Mouse (Mus musculus): ENCODE results near the gene Ctnnbip1. TPM values are rescaled to one million over a fixed set of nuclear protein-coding genes. Genes with fewer than 3 reads are reported as not detected.
A peak's percentile ranks its signal among the peaks of the same experiment; 100 is the strongest.

Gene Ctnnbip1
- polyA plus RNA-seq, 1 experiment from 2014 or later: 56.2 TPM

DNA sequence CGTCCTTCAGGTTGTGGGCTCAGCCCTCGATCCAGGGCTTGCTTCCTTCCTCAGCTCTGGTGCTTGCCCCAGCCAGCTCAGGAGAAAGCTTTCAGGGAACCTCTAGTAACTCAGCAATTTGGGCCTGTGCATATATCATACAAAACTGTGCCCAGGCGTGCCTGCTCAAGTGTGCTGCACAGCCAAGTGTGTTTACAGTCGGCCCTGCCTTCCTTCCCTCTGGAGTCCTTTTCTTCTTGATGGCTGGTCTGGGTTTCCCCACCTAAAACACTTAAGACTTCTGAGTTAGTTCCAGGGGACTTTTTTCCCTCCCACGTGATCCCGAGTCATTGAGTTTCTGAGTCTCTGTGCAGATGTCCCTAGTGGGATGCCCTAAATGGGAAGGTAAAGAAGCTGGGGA, 29.5 kb downstream of the Ctnnbip1 start:
- no peak overlapping the region for H3K4me3 ChIP-seq (replicated peaks; ENCODE audit: low read length)
- peak overlapping the region; percentile 50 for H3K27ac ChIP-seq (ENCODE audit: low read length)
- 0 out of 2 replicates have a peak, but pooled peaks cover 3% of the 10 kb centered on the region for H3K36me3 ChIP-seq (ENCODE audit: control insufficient read depth, insufficient read depth, low read length)
- no peak overlapping the region for H3K9ac ChIP-seq (ENCODE audit: low read length)
- no peaks in the 10 kb centered on the region for H3K27me3 ChIP-seq (ENCODE audit: control insufficient read depth, insufficient read depth, low read length)
- no peak for ATAC-seq (ENCODE audit: insufficient read depth, low FRiP score)
- H3K9me3 ChIP-seq (replicated peaks; ENCODE audit: control insufficient read depth, low read length): no peaks in the 10 kb centered on the region
- 76% methylated on average over 6 of the region's 6 CpGs for WGBS
- no peak overlapping the region for H3K4me2 ChIP-seq (ENCODE audit: low read depth, low read length)
- 0 out of 2 replicates have a peak, but pooled peaks cover 3% of the 10 kb centered on the region for H3K4me1 ChIP-seq (ENCODE audit: control insufficient read depth, insufficient read depth, low read length)

DNA sequence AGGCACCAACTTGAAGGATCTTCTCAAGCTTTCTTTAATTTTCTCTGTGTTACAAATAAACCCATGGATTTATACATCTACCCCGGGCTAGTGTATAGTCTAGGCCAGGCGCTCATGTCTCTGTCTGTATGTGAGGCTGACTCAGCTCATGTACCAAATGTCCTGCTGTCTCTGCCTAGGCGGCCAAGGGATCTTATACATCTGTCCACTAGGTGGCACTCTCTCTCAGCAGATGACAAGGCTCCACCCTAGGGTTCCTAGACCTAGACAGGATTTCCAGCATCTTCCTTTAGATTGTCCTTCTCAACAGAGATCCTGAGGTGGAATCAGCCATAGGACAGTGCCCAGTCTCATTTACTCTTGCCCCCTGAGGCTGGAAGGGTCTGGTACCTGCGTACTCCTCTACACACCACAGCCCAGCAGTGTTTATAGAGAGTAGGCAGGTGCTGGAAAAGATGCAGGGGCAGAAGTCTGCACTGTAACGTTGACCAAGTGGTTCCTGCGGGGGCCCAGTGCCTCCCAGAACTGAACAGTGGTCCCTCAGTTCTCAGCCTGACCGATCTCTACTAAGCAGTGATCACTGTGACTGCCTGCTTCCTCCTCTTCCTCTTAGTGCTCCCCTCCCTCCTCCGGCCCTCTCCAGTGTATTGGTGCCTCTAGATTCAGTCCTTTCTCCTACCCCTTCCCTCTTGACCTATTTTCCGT, 31.3 kb downstream of the Ctnnbip1 start:
- Histone ChIP-seq H3K4me1 (ENCODE audit: control insufficient read depth, insufficient read depth, low read length) (0 out of 2 replicates have a peak, but pooled peaks cover 3% of the 10 kb centered on the region), H3K27ac (ENCODE audit: low read length) (no peak overlapping the region), H3K4me2 (ENCODE audit: low read depth, low read length) (no peak overlapping the region), H3K27me3 (ENCODE audit: control insufficient read depth, insufficient read depth, low read length) (no peaks in the 10 kb centered on the region), H3K4me3 (replicated peaks; ENCODE audit: low read length) (no peak overlapping the region), H3K9ac (ENCODE audit: low read length) (no peak overlapping the region), H3K36me3 (ENCODE audit: control insufficient read depth, insufficient read depth, low read length) (0 out of 2 replicates have a peak, but pooled peaks cover 3% of the 10 kb centered on the region), H3K9me3 (replicated peaks; ENCODE audit: control insufficient read depth, low read length) (no peaks in the 10 kb centered on the region)
- peak; percentile 71; the same call in 1 of the 2 replicates for ATAC-seq (ENCODE audit: insufficient read depth, low FRiP score)
- WGBS: 55% methylated on average over 9 of the region's 9 CpGs

- no peaks in the 10 kb centered on the region for H3K4me1 ChIP-seq (ENCODE audit: control insufficient read depth, insufficient read depth, low read length)
- no peak overlapping the region for H3K4me2 ChIP-seq (ENCODE audit: low read depth, low read length)
- no peak overlapping the region for H3K9ac ChIP-seq (ENCODE audit: low read length)
- no peak overlapping the region for H3K27ac ChIP-seq (ENCODE audit: low read length)
- H3K9me3 ChIP-seq (replicated peaks; ENCODE audit: control insufficient read depth, low read length): no peaks in the 10 kb centered on the region
- ATAC-seq (ENCODE audit: insufficient read depth, low FRiP score): no peak
- H3K27me3 ChIP-seq (ENCODE audit: control insufficient read depth, insufficient read depth, low read length): no peaks in the 10 kb centered on the region
- 76% methylated on average over 5 of the region's 5 CpGs for WGBS
- 0 out of 2 replicates have a peak, but pooled peaks cover under 1% of the 10 kb centered on the region for H3K36me3 ChIP-seq (ENCODE audit: control insufficient read depth, insufficient read depth, low read length)
- no peak overlapping the region for H3K4me3 ChIP-seq (replicated peaks; ENCODE audit: low read length)
Measured at GRCm38 (mm10) chr4:149550866-149551265, 32.8 kb downstream of the Ctnnbip1 start.

GRCm38 (mm10) chr4:149551696-149552095, 33.7 kb downstream of the Ctnnbip1 start:
- no peak overlapping the region for H3K27ac ChIP-seq (ENCODE audit: low read length)
- H3K4me1 ChIP-seq (ENCODE audit: control insufficient read depth, insufficient read depth, low read length): no peaks in the 10 kb centered on the region
- H3K9ac ChIP-seq (ENCODE audit: low read length): no peak overlapping the region
- no peak overlapping the region for H3K4me3 ChIP-seq (replicated peaks; ENCODE audit: low read length)
- no peak overlapping the region for H3K4me2 ChIP-seq (ENCODE audit: low read depth, low read length)
- no peaks in the 10 kb centered on the region for H3K36me3 ChIP-seq (ENCODE audit: control insufficient read depth, insufficient read depth, low read length)
- H3K27me3 ChIP-seq (ENCODE audit: control insufficient read depth, insufficient read depth, low read length): no peaks in the 10 kb centered on the region
- 64% methylated on average over 5 of the region's 5 CpGs for WGBS
- ATAC-seq (ENCODE audit: insufficient read depth, low FRiP score): no peak
- H3K9me3 ChIP-seq (replicated peaks; ENCODE audit: control insufficient read depth, low read length): no peaks in the 10 kb centered on the region

DNA sequence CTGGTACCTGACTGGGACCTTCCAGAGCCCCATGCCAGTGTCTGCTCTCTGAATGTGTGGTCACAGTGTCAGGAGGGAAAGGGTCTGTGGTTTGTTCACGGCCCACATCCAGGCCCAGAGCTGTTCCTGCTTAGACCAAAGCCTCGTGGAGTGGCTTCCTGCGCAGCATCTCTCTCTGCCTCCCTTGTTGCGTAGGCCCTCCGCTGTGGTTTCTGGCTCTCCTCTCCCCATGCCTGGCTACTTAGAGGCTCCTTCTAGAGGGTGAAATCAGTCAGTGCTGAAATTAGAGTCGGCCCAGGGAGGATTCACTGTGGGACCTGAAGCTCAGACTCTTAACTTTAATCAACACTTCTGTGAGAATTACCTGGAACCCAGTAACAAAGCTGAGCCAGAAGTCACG, 35.8 kb downstream of the Ctnnbip1 start:
- Histone ChIP-seq H3K9me3 (replicated peaks; ENCODE audit: control insufficient read depth, low read length) (no peaks in the 10 kb centered on the region), H3K4me3 (replicated peaks; ENCODE audit: low read length) (no peak overlapping the region), H3K27ac (ENCODE audit: low read length) (no peak overlapping the region), H3K4me2 (ENCODE audit: low read depth, low read length) (no peak overlapping the region), H3K9ac (ENCODE audit: low read length) (no peak overlapping the region), H3K36me3 (ENCODE audit: control insufficient read depth, insufficient read depth, low read length) (no peaks in the 10 kb centered on the region), H3K27me3 (ENCODE audit: control insufficient read depth, insufficient read depth, low read length) (no peaks in the 10 kb centered on the region), H3K4me1 (ENCODE audit: control insufficient read depth, insufficient read depth, low read length) (peaks cover 10% of the 10 kb centered on the region; the same call in 1 of the 2 replicates)
- no peak for ATAC-seq (ENCODE audit: insufficient read depth, low FRiP score)
- 73% methylated on average over 7 of the region's 7 CpGs for WGBS

GRCm38 (mm10) chr4:149556111-149556510, 38.1 kb downstream of the Ctnnbip1 start:
- Histone ChIP-seq H3K9ac (ENCODE audit: low read length) (no peak overlapping the region), H3K36me3 (ENCODE audit: control insufficient read depth, insufficient read depth, low read length) (peaks cover 4% of the 10 kb centered on the region; the same call in 1 of the 2 replicates), H3K4me1 (ENCODE audit: control insufficient read depth, insufficient read depth, low read length) (peaks cover 10% of the 10 kb centered on the region; the same call in 1 of the 2 replicates), H3K27me3 (ENCODE audit: control insufficient read depth, insufficient read depth, low read length) (no peaks in the 10 kb centered on the region), H3K4me3 (replicated peaks; ENCODE audit: low read length) (no peak overlapping the region), H3K27ac (ENCODE audit: low read length) (no peak overlapping the region), H3K9me3 (replicated peaks; ENCODE audit: control insufficient read depth, low read length) (no peaks in the 10 kb centered on the region), H3K4me2 (ENCODE audit: low read depth, low read length) (no peak overlapping the region)
- 85% methylated on average over 4 of the region's 4 CpGs for WGBS
- no peak for ATAC-seq (ENCODE audit: insufficient read depth, low FRiP score)

- Histone ChIP-seq H3K27ac (ENCODE audit: low read length) (no peak overlapping the region), H3K4me2 (ENCODE audit: low read depth, low read length) (no peak overlapping the region), H3K9ac (ENCODE audit: low read length) (no peak overlapping the region), H3K27me3 (ENCODE audit: control insufficient read depth, insufficient read depth, low read length) (no peaks in the 10 kb centered on the region), H3K4me1 (ENCODE audit: control insufficient read depth, insufficient read depth, low read length) (peaks cover 22% of the 10 kb centered on the region), H3K9me3 (replicated peaks; ENCODE audit: control insufficient read depth, low read length) (no peaks in the 10 kb centered on the region), H3K4me3 (replicated peaks; ENCODE audit: low read length) (no peak overlapping the region), H3K36me3 (ENCODE audit: control insufficient read depth, insufficient read depth, low read length) (peaks cover 4% of the 10 kb centered on the region; the same call in 1 of the 2 replicates)
- WGBS: 80% methylated on average over 5 of the region's 5 CpGs
- no peak for ATAC-seq (ENCODE audit: insufficient read depth, low FRiP score)
Measured at GRCm38 (mm10) chr4:149557905-149558304, 39.9 kb downstream of the Ctnnbip1 start.

GRCm38 (mm10) chr4:149558389-149558788, 40.4 kb downstream of the Ctnnbip1 start:
- H3K9me3 ChIP-seq (replicated peaks; ENCODE audit: control insufficient read depth, low read length): no peaks in the 10 kb centered on the region
- H3K4me2 ChIP-seq (ENCODE audit: low read depth, low read length): no peak overlapping the region
- WGBS: 66% methylated on average over 3 of the region's 3 CpGs
- H3K27ac ChIP-seq (ENCODE audit: low read length): no peak overlapping the region
- H3K4me1 ChIP-seq (ENCODE audit: control insufficient read depth, insufficient read depth, low read length): peaks cover 26% of the 10 kb centered on the region
- H3K36me3 ChIP-seq (ENCODE audit: control insufficient read depth, insufficient read depth, low read length): peaks cover 4% of the 10 kb centered on the region; the same call in 1 of the 2 replicates
- no peak overlapping the region for H3K4me3 ChIP-seq (replicated peaks; ENCODE audit: low read length)
- H3K9ac ChIP-seq (ENCODE audit: low read length): no peak overlapping the region
- ATAC-seq (ENCODE audit: insufficient read depth, low FRiP score): peak; percentile 19; the same call in 1 of the 2 replicates
- no peaks in the 10 kb centered on the region for H3K27me3 ChIP-seq (ENCODE audit: control insufficient read depth, insufficient read depth, low read length)

DNA sequence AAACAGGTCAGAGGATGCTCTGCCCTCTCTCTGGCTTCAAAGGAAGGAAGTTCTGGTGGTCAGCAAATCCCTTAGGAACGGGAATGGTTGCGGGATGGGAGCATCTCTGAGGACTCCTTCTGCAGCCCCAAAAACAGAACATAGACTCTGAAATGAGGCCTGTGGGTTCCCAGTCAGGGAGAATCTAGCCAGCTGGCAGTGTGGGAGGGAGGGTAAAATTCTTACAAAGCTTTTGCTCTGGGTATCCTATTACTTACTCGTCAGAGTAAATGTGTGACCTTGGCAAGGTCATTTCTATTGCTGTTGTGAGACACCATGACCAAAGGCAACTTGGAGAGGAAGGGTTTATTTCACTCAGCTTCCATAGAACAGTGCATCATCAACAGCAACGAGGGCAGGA, 43.4 kb downstream of the Ctnnbip1 start:
- H3K9me3 ChIP-seq (replicated peaks; ENCODE audit: control insufficient read depth, low read length): no peaks in the 10 kb centered on the region
- peaks cover 4% of the 10 kb centered on the region; the same call in 1 of the 2 replicates for H3K36me3 ChIP-seq (ENCODE audit: control insufficient read depth, insufficient read depth, low read length)
- H3K27ac ChIP-seq (ENCODE audit: low read length): no peak overlapping the region
- 78% methylated on average over 4 of the region's 4 CpGs for WGBS
- H3K27me3 ChIP-seq (ENCODE audit: control insufficient read depth, insufficient read depth, low read length): no peaks in the 10 kb centered on the region
- no peak for ATAC-seq (ENCODE audit: insufficient read depth, low FRiP score)
- H3K4me2 ChIP-seq (ENCODE audit: low read depth, low read length): no peak overlapping the region
- no peak overlapping the region for H3K9ac ChIP-seq (ENCODE audit: low read length)
- H3K4me1 ChIP-seq (ENCODE audit: control insufficient read depth, insufficient read depth, low read length): peaks cover 45% of the 10 kb centered on the region
- H3K4me3 ChIP-seq (replicated peaks; ENCODE audit: low read length): no peak overlapping the region
